Comparison of ENCODE assay signal across 18 mouse cellular contexts in genomic region chr11:83913824-83914311, GRCm38 (mm10). TPM values are rescaled to one million over a fixed set of nuclear protein-coding genes. Genes with fewer than 3 reads are reported as not detected.
DNase-seq lines count a peak whose midpoint lies in the region; ATAC-seq and TF ChIP-seq lines count a peak whose summit lies in the region.
"Had no signal": no experiment of that assay in that cellular context is flagged by ENCODE, and none has a peak within 500 bp of the region (broad histone marks: within the 10 kb centered on the region; RNA-seq: fewer than 3 reads in every experiment).

No protein-coding gene starts in this region.

- H3K9me3 ChIP-seq in kidney, embryonic 16.5 days (ENCODE audit: low read length), result no peaks in the 10 kb centered on the region
- no peaks in the 10 kb centered on the region for H3K9me3 ChIP-seq in lung, postnatal 0 days (ENCODE audit: low read length)
- no peaks in the 10 kb centered on the region for H3K9me3 ChIP-seq in intestine, embryonic 15.5 days
- H3K9me3 ChIP-seq: embryonic facial prominence, embryonic 13.5 days; heart, embryonic 10.5 days; hindbrain, embryonic 10.5 days; limb, embryonic 15.5 days; midbrain, embryonic 12.5 days; neural tube, embryonic 12.5 days had no signal

- H3K4me1 ChIP-seq in kidney, embryonic 16.5 days (ENCODE audit: insufficient read depth, low read length), result peaks cover 13% of the 10 kb centered on the region
- no peaks in the 10 kb centered on the region for H3K4me1 ChIP-seq in lung, postnatal 0 days (ENCODE audit: insufficient read depth, low read depth, low read length)
- H3K4me1 ChIP-seq in intestine, embryonic 15.5 days (replicated peaks), result peaks cover 3% of the 10 kb centered on the region; the same call in 1 of the 2 replicates
- H3K4me1 ChIP-seq: embryonic facial prominence, embryonic 13.5 days; hindbrain, embryonic 10.5 days; limb, embryonic 15.5 days; midbrain, embryonic 12.5 days; neural tube, embryonic 12.5 days had no signal

- no peak for DNase-seq in kidney, postnatal 14 days
- peak; percentile 53 for DNase-seq in lung, postnatal 0 days (ENCODE audit: low spot score)
- no peak for DNase-seq in lung, postnatal 14 days
- DNase-seq in urinary bladder, adult 2 months (ENCODE audit: low spot score), result no peak
- DNase-seq in right cerebral cortex, postnatal 10 days (ENCODE audit: low spot score in 2 of 2), result no peak
- DNase-seq: adrenal gland, adult 8-10 months; B cell, adult 2 months; cerebellum, postnatal 10 days had no signal

- TF ChIP-seq CTCF in lung, postnatal 0 days (IDR thresholded peaks at IDR 0.05), result no peak

- peak; percentile 68 for ATAC-seq in kidney, embryonic 16.5 days (ENCODE audit: low FRiP score, low TSS enrichment)
- peak; percentile 65 for ATAC-seq in lung, postnatal 0 days
- peak; percentile 89 for ATAC-seq in intestine, embryonic 15.5 days
- ATAC-seq: forebrain, embryonic 16.5 days had no signal

- no peak; the same call in 1 of the 2 replicates for TF ChIP-seq EP300 in lung, postnatal 0 days (IDR thresholded peaks at IDR 0.05)

- H3K36me3 ChIP-seq in kidney, embryonic 16.5 days (ENCODE audit: insufficient read depth, low read length), result no peaks in the 10 kb centered on the region
- H3K36me3 ChIP-seq in lung, postnatal 0 days (ENCODE audit: insufficient read depth, low read length), result no peaks in the 10 kb centered on the region
- no peaks in the 10 kb centered on the region for H3K36me3 ChIP-seq in intestine, embryonic 15.5 days
- no peaks in the 10 kb centered on the region for H3K36me3 ChIP-seq in myocyte (ENCODE audit: control insufficient read depth, insufficient read depth)
- H3K36me3 ChIP-seq: embryonic facial prominence, embryonic 13.5 days; heart, embryonic 10.5 days; hindbrain, embryonic 10.5 days; limb, embryonic 15.5 days; midbrain, embryonic 12.5 days; neural tube, embryonic 12.5 days had no signal

- H3K4me2 ChIP-seq in kidney, embryonic 16.5 days (replicated peaks; ENCODE audit: low read depth, low read length), result no peak overlapping the region
- no peak overlapping the region for H3K4me2 ChIP-seq in lung, postnatal 0 days (replicated peaks; ENCODE audit: low read depth, low read length)
- no peak overlapping the region for H3K4me2 ChIP-seq in intestine, embryonic 15.5 days (replicated peaks)
- H3K4me2 ChIP-seq in myocyte (ENCODE audit: low read depth), result no peak overlapping the region
- H3K4me2 ChIP-seq: embryonic facial prominence, embryonic 13.5 days; limb, embryonic 15.5 days; midbrain, embryonic 12.5 days; neural tube, embryonic 12.5 days had no signal

- no peaks in the 10 kb centered on the region for H3K27me3 ChIP-seq in kidney, embryonic 16.5 days (ENCODE audit: insufficient read depth, low read length)
- no peaks in the 10 kb centered on the region for H3K27me3 ChIP-seq in lung, postnatal 0 days (replicated peaks; ENCODE audit: insufficient read depth, low read length)
- H3K27me3 ChIP-seq in intestine, embryonic 15.5 days (replicated peaks), result no peaks in the 10 kb centered on the region
- H3K27me3 ChIP-seq in myocyte (ENCODE audit: control insufficient read depth, insufficient read depth, insufficient read length), result peaks cover 30% of the 10 kb centered on the region
- H3K27me3 ChIP-seq: embryonic facial prominence, embryonic 13.5 days; limb, embryonic 15.5 days; midbrain, embryonic 12.5 days; neural tube, embryonic 12.5 days had no signal

- no peaks in the 10 kb centered on the region for H3K79me2 ChIP-seq in myocyte (ENCODE audit: control insufficient read depth, insufficient read depth)

- no peak for TF ChIP-seq POLR2A in myocyte (IDR thresholded peaks at IDR 0.05; ENCODE audit: insufficient read length, low read depth)

- WGBS in kidney, embryonic 16.5 days, result 11% methylated on average over 8 of the region's 8 CpGs
- WGBS in lung, postnatal 0 days, result 25% methylated on average over 8 of the region's 8 CpGs
- 11% methylated on average over 8 of the region's 8 CpGs for WGBS in intestine, embryonic 15.5 days

- peak overlapping the region; percentile 54 for H3K27ac ChIP-seq in kidney, embryonic 16.5 days (ENCODE audit: low read length)
- no peak overlapping the region for H3K27ac ChIP-seq in lung, postnatal 0 days (ENCODE audit: low read length)
- peak overlapping the region; percentile 73 for H3K27ac ChIP-seq in intestine, embryonic 15.5 days
- H3K27ac ChIP-seq: embryonic facial prominence, embryonic 13.5 days; heart, embryonic 10.5 days; hindbrain, embryonic 10.5 days; limb, embryonic 15.5 days; midbrain, embryonic 12.5 days; neural tube, embryonic 12.5 days had no signal

- H3K4me3 ChIP-seq in kidney, embryonic 16.5 days (ENCODE audit: low read length), result no peak overlapping the region
- no peak overlapping the region for H3K4me3 ChIP-seq in lung, postnatal 0 days (ENCODE audit: low read depth, low read length)
- no peak overlapping the region for H3K4me3 ChIP-seq in intestine, embryonic 15.5 days (replicated peaks)
- no peak overlapping the region for H3K4me3 ChIP-seq in myocyte
- H3K4me3 ChIP-seq: embryonic facial prominence, embryonic 13.5 days; heart, embryonic 10.5 days; hindbrain, embryonic 10.5 days; limb, embryonic 15.5 days; midbrain, embryonic 12.5 days; neural tube, embryonic 12.5 days had no signal

- no peak overlapping the region for H3K9ac ChIP-seq in kidney, embryonic 16.5 days (replicated peaks; ENCODE audit: low read length)
- no peak overlapping the region for H3K9ac ChIP-seq in lung, postnatal 0 days (replicated peaks; ENCODE audit: low read depth)
- no peak overlapping the region for H3K9ac ChIP-seq in intestine, embryonic 15.5 days
- H3K9ac ChIP-seq: embryonic facial prominence, embryonic 13.5 days; limb, embryonic 15.5 days; midbrain, embryonic 12.5 days; neural tube, embryonic 12.5 days had no signal

- H3ac ChIP-seq in myocyte (ENCODE audit: control insufficient read depth, insufficient read length), result no peak overlapping the region

TF ChIP-seq in myocyte, 11 proteins besides CTCF, POLR2A, EP300 and RAD21:
- TF ChIP-seq TCF3 (IDR thresholded peaks at IDR 0.05; ENCODE audit: insufficient read length, low read depth), result no peak
- TF ChIP-seq CEBPB (IDR thresholded peaks at IDR 0.05; ENCODE audit: insufficient read depth, poor library complexity, severe bottlenecking), result 0 out of 2 replicates have a peak, but pooled peaks have one; percentile 15
TF ChIP-seq in myocyte: peak in this region for 1.

RNA-seq across cellular contexts. Expression of gene Ddx52, which starts 28.0 kb away (rescaled TPM):
- 35.4 and 39.0 TPM in 2 replicates for polyA plus RNA-seq in kidney, embryonic 16.5 days (2015; fragmentation: Nextera tagmentation; extraction: Ambion mirVana)
- 23.0 and 23.3 TPM in 2 replicates for polyA plus RNA-seq in lung, postnatal 0 days (2015; fragmentation: Nextera tagmentation; extraction: Ambion mirVana)
- polyA plus RNA-seq in intestine, embryonic 15.5 days (2015; fragmentation: Nextera tagmentation; extraction: Ambion mirVana), result 28.4 and 31.2 TPM in 2 replicates
- 12.1 TPM for polyA plus RNA-seq in myocyte (2012; fragmentation: generic; extraction: Trizol)
- polyA plus RNA-seq in urinary bladder, adult 2 months (2012; rRNA removed), result 18.5 and 19.5 TPM in 2 replicates

RNA-seq across cellular contexts. Expression of gene Synrg, which starts 50.4 kb away (rescaled TPM):
- 10.5 and 10.9 TPM in 2 replicates for polyA plus RNA-seq in kidney, embryonic 16.5 days (2015; fragmentation: Nextera tagmentation; extraction: Ambion mirVana)
- polyA plus RNA-seq in lung, postnatal 0 days (2015; fragmentation: Nextera tagmentation; extraction: Ambion mirVana), result 7.4 and 8.8 TPM in 2 replicates
- 9.8 and 10.8 TPM in 2 replicates for polyA plus RNA-seq in intestine, embryonic 15.5 days (2015; fragmentation: Nextera tagmentation; extraction: Ambion mirVana)
- 10.6 TPM for polyA plus RNA-seq in myocyte (2012; fragmentation: generic; extraction: Trizol)
- 17.5 and 20.4 TPM in 2 replicates for polyA plus RNA-seq in urinary bladder, adult 2 months (2012; rRNA removed)
